Mouse (Mus musculus) embryonic fibroblast, embryonic 13.5 days (primary cell): ENCODE measurements at regions not wholly inside any gene's neighbourhood (a gene's known extent, or its start where the extent isn't known, plus 50 kb on each side); places are given as distances from the start of the nearest gene placed in this dataset.
"Not testable (repeated sequence)": the region's sequence is repeated elsewhere in the genome, so short reads cannot be mapped to it uniquely, and the experiment has no call there.

Experiments used
- H3K27ac ChIP-seq: 2 replicates; pipeline ENCODE4 v1.5.1; 2012; ENCODE audit warnings: low read length, control low read depth, inconsistent platforms; ENCODE audit not compliant: insufficient read depth
- H3K4me1 ChIP-seq: 2 replicates; pipeline ENCODE4 v1.6.1; 2011; ENCODE audit warnings: low read length; ENCODE audit not compliant: control insufficient read depth, insufficient read depth
- H3K4me3 ChIP-seq: 2 replicates; pipeline ENCODE4 v1.5.1; 2011; ENCODE audit warnings: mild to moderate bottlenecking, control low read depth, low read length; ENCODE audit not compliant: insufficient read depth
- CTCF ChIP-seq: IDR thresholded peaks from 2 replicates; pipeline ENCODE4 v1.5.1; 2011; ENCODE audit warnings: mild to moderate bottlenecking, control low read depth, low read length, moderate library complexity, borderline replicate concordance; ENCODE audit not compliant: insufficient read depth
- POLR2A ChIP-seq: IDR thresholded peaks from 2 replicates; pipeline ENCODE4 v1.6.1; 2011; ENCODE audit warnings: low read depth, mild to moderate bottlenecking, control low read depth, low read length, moderate library complexity

- TF ChIP-seq CTCF (no peak), POLR2A (no peak)
- H3K27ac ChIP-seq, result no peak overlapping the region
Measured at GRCm38 (mm10) chr7:39596403-39596802, 78.8 kb downstream of the Zfp619 start.

GRCm38 (mm10) chr7:39613767-39614166 lies 96.2 kb downstream of the Zfp619 start:
- no peak for TF ChIP-seq POLR2A
- no peak for TF ChIP-seq CTCF
- H3K4me1 ChIP-seq, result no peaks in the 10 kb centered on the region
- H3K27ac ChIP-seq, result no peak overlapping the region
- no peak overlapping the region for H3K4me3 ChIP-seq

More at GRCm38 (mm10) chr7:39596403-39596802, 78.8 kb downstream of the Zfp619 start:
- Histone ChIP-seq H3K4me3 (no peak overlapping the region), H3K4me1 (no peaks in the 10 kb centered on the region)

- Histone ChIP-seq H3K4me3 (no peak overlapping the region), H3K27ac (no peak overlapping the region), H3K4me1 (no peaks in the 10 kb centered on the region)
- TF ChIP-seq CTCF, result no peak
- no peak for TF ChIP-seq POLR2A
Measured at GRCm38 (mm10) chr7:39615092-39615491, 97.5 kb downstream of the Zfp619 start.

- Histone ChIP-seq H3K27ac (no peak overlapping the region), H3K4me3 (no peak overlapping the region), H3K4me1 (no peaks in the 10 kb centered on the region)
- no peak for TF ChIP-seq POLR2A
- no peak for TF ChIP-seq CTCF
Measured at GRCm38 (mm10) chr7:39621796-39622195, 104.2 kb downstream of the Zfp619 start.

GRCm38 (mm10) chr7:39632836-39633235 lies 115.3 kb downstream of the Zfp619 start:
- Histone ChIP-seq H3K4me1 (no peaks in the 10 kb centered on the region), H3K4me3 (no peak overlapping the region), H3K27ac (no peak overlapping the region)
- no peak for TF ChIP-seq CTCF
- TF ChIP-seq POLR2A, result no peak

GRCm38 (mm10) chr7:39642333-39642732 lies 124.8 kb downstream of the Zfp619 start:
- Histone ChIP-seq H3K27ac (no peak overlapping the region), H3K4me3 (no peak overlapping the region), H3K4me1 (no peaks in the 10 kb centered on the region)
- TF ChIP-seq POLR2A, result no peak
- no peak for TF ChIP-seq CTCF

- no peak for TF ChIP-seq CTCF
- no peak for TF ChIP-seq POLR2A
Measured at GRCm38 (mm10) chr7:39643323-39643722, 125.8 kb downstream of the Zfp619 start.

GRCm38 (mm10) chr7:39650483-39651102 lies 133.0 kb downstream of the Zfp619 start:
- TF ChIP-seq CTCF, result no peak
- no peak for TF ChIP-seq POLR2A
- no peak overlapping the region for H3K4me3 ChIP-seq
- no peaks in the 10 kb centered on the region for H3K4me1 ChIP-seq
- no peak overlapping the region for H3K27ac ChIP-seq

More at GRCm38 (mm10) chr7:39643323-39643722, 125.8 kb downstream of the Zfp619 start:
- H3K4me1 ChIP-seq, result no peaks in the 10 kb centered on the region
- no peak overlapping the region for H3K4me3 ChIP-seq
- H3K27ac ChIP-seq, result no peak overlapping the region

GRCm38 (mm10) chr7:39654563-39655286 lies 137.2 kb downstream of the Zfp619 start:
- H3K27ac ChIP-seq, result no peak overlapping the region
- TF ChIP-seq POLR2A (no peak), CTCF (no peak)
- H3K4me3 ChIP-seq, result no peak overlapping the region
- no peaks in the 10 kb centered on the region; the same call in 1 of the 2 replicates for H3K4me1 ChIP-seq

GRCm38 (mm10) chr7:39655287-39655652 lies 137.7 kb downstream of the Zfp619 start:
- not testable (repeated sequence) for H3K27ac ChIP-seq, H3K4me1 ChIP-seq
- peak overlapping the region; percentile 38 for H3K4me3 ChIP-seq
